Mouse (Mus musculus): Measurements from ENCODE around the gene Scn4b. TPM values are rescaled to one million over a fixed set of nuclear protein-coding genes. Genes with fewer than 3 reads are reported as not detected.

The Scn4b gene
- polyA plus RNA-seq, 1 experiment from 2014 or later, result 0.05 TPM

DNA sequence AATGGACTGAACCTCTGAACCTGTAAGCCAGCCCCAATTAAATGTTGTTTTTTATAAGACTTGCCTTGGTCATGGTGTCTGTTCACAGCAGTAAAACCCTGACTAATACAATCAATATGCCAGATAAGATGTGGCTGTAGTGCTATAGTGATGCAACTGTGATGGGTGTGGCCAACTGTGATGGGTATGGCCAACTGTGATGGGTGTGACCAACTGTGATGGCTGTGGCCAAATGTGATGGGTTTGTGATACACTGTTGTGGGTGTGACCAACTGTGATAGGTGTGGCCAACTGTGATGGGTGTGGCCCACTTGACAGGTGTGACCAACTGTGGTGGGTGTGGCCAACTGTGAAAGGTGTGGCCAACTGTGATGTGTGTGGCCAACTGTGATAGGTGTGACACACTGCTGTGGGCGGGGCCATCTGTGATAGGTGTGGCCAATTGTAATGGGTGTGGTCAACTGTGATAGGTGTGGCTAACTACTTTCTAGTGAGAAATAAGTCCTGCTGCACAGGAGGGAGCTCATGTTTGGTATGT is 32.9 kb downstream of the Scn4b start:
- no peaks in the 10 kb centered on the region for H3K27me3 ChIP-seq (ENCODE audit: control insufficient read depth, insufficient read depth, low read length)
- H3K27ac ChIP-seq (replicated peaks; ENCODE audit: low read depth, low read length), result no peak overlapping the region
- no peak overlapping the region for H3K4me2 ChIP-seq (ENCODE audit: low read length)
- H3K9me3 ChIP-seq (ENCODE audit: control insufficient read depth, low read length), result no peaks in the 10 kb centered on the region
- WGBS, result 74% methylated on average over 1 of the region's 1 CpGs
- H3K4me3 ChIP-seq (replicated peaks; ENCODE audit: low read depth, low read length), result no peak overlapping the region
- H3K4me1 ChIP-seq (ENCODE audit: control insufficient read depth, insufficient read depth, low read length), result no peaks in the 10 kb centered on the region
- H3K36me3 ChIP-seq (ENCODE audit: control insufficient read depth, insufficient read depth, low read length), result no peaks in the 10 kb centered on the region
- H3K9ac ChIP-seq (replicated peaks; ENCODE audit: low read length), result no peak overlapping the region
- ATAC-seq (ENCODE audit: low FRiP score, low TSS enrichment) (no peak), DNase-seq (no peak)

DNA sequence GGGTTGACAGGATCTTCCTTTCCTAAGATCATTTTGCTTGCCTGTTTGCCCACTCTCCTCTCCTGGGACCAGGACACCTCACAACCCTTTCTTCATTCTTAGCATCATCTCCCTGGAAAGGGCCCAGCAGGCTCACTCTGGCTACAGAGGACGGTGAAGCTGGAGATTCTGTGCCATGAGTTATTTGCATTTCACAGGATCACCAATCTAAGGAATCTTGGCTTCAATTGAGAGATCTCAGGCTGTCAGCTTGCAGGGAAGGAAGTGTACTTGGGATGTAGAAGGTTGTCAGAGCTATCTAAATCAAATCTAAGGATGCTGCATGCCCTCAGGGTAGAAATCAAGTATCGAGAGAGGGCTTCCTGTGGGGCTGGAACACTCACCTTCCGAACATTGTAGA is 35.3 kb downstream of the Scn4b start:
- H3K9ac ChIP-seq (replicated peaks; ENCODE audit: low read length), result no peak overlapping the region
- H3K4me1 ChIP-seq (ENCODE audit: control insufficient read depth, insufficient read depth, low read length), result no peaks in the 10 kb centered on the region
- ATAC-seq (ENCODE audit: low FRiP score, low TSS enrichment) (no peak), DNase-seq (no peak)
- no peak overlapping the region for H3K4me3 ChIP-seq (replicated peaks; ENCODE audit: low read depth, low read length)
- H3K9me3 ChIP-seq (ENCODE audit: control insufficient read depth, low read length), result no peaks in the 10 kb centered on the region
- no peaks in the 10 kb centered on the region for H3K27me3 ChIP-seq (ENCODE audit: control insufficient read depth, insufficient read depth, low read length)
- H3K36me3 ChIP-seq (ENCODE audit: control insufficient read depth, insufficient read depth, low read length), result no peaks in the 10 kb centered on the region
- H3K27ac ChIP-seq (replicated peaks; ENCODE audit: low read depth, low read length), result no peak overlapping the region
- 70% methylated on average over 3 of the region's 3 CpGs for WGBS
- H3K4me2 ChIP-seq (ENCODE audit: low read length), result no peak overlapping the region

DNA sequence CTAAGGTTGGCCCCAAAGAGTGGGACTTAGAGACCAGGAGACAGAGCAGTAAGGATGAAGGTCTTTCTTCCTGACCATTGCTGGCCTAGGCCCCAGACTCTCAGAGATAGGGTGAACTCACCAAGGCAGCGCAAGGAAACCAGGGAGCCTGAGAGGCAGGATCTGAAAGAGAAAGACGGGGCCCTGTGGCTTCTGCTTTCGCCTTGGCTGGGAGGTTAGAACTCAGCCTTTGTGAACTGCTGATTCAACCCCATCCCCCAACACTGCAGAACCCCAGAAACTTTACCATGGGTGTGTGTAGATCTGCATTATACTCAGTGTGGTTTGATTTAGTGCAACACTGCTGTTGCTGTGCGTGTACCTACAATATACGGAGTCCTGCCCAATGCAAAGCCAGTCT is 41.1 kb downstream of the Scn4b start:
- 82% methylated on average over 5 of the region's 5 CpGs for WGBS
- H3K9me3 ChIP-seq (ENCODE audit: control insufficient read depth, low read length), result no peaks in the 10 kb centered on the region
- H3K4me3 ChIP-seq (replicated peaks; ENCODE audit: low read depth, low read length), result no peak overlapping the region
- H3K4me2 ChIP-seq (ENCODE audit: low read length), result no peak overlapping the region
- DNase-seq, result no peak
- H3K27ac ChIP-seq (replicated peaks; ENCODE audit: low read depth, low read length), result no peak overlapping the region
- no peak overlapping the region for H3K9ac ChIP-seq (replicated peaks; ENCODE audit: low read length)
- no peaks in the 10 kb centered on the region for H3K36me3 ChIP-seq (ENCODE audit: control insufficient read depth, insufficient read depth, low read length)
- H3K4me1 ChIP-seq (ENCODE audit: control insufficient read depth, insufficient read depth, low read length), result no peaks in the 10 kb centered on the region
- H3K27me3 ChIP-seq (ENCODE audit: control insufficient read depth, insufficient read depth, low read length), result no peaks in the 10 kb centered on the region
- no peak for ATAC-seq (ENCODE audit: low FRiP score, low TSS enrichment)

DNA sequence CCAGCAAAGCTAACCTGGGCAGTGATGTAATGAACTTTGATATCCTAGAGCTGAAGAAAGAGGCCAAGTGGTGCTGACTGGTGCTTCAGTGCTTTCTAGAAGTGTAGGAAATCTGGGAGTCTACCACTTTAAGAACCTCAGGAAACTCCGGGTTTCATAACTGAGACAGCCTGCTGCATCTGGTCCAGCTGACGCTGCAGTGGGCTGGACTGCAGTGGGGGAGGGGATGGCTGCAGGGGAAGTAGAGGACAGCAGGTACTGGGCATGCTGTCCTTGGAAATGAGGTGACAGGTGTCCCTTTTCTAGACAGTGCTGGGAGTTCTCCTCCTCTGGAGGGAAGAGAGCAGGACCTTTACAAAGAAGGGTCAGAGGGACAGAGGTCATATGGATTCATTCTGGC is 43.6 kb downstream of the Scn4b start, which contains the start of gene BC049352:
Gene BC049352, plus strand, starts transcription at position 238 of the 400 bp plus-strand sequence.
- 43% methylated on average over 2 of the region's 2 CpGs for WGBS
- H3K9ac ChIP-seq (replicated peaks; ENCODE audit: low read length), result no peak within 1 kb of the TSS

DNA sequence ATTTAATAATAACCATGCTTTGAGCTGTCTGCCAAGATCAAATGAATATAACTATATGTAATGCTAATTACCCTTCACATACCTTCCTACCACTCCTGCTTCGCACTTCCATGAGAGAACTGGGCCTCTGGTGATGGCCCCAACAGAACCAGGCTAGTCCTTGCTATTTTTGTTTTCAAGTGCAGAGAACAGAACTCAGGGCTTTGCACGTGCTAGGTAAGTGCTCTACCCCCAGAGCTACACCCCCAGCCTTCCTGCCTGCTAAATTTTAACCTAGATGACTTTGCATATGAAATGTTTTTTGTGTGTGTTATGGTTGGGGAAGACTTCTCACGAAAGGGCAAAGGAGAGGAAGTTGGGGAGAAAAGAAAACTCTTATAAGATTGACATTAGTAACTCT is 44.3 kb downstream of the Scn4b start:
- H3K9ac ChIP-seq (replicated peaks; ENCODE audit: low read length), result no peak overlapping the region
- no peak overlapping the region for H3K4me3 ChIP-seq (replicated peaks; ENCODE audit: low read depth, low read length)
- 61% methylated on average over 3 of the region's 3 CpGs for WGBS
- no peak for ATAC-seq (ENCODE audit: low FRiP score, low TSS enrichment)
- no peaks in the 10 kb centered on the region for H3K36me3 ChIP-seq (ENCODE audit: control insufficient read depth, insufficient read depth, low read length)
- no peaks in the 10 kb centered on the region for H3K4me1 ChIP-seq (ENCODE audit: control insufficient read depth, insufficient read depth, low read length)
- no peak overlapping the region for H3K4me2 ChIP-seq (ENCODE audit: low read length)
- H3K27me3 ChIP-seq (ENCODE audit: control insufficient read depth, insufficient read depth, low read length), result no peaks in the 10 kb centered on the region
- H3K27ac ChIP-seq (replicated peaks; ENCODE audit: low read depth, low read length), result no peak overlapping the region
- DNase-seq, result no peak
- H3K9me3 ChIP-seq (ENCODE audit: control insufficient read depth, low read length), result no peaks in the 10 kb centered on the region

More for the DNA sequence above, 43.6 kb downstream of the Scn4b start, which contains the start of gene BC049352:
- no peaks in the 10 kb centered on the region for H3K36me3 ChIP-seq (ENCODE audit: control insufficient read depth, insufficient read depth, low read length)
- no peak within 1 kb of the TSS for H3K4me2 ChIP-seq (ENCODE audit: low read length)
- no peak for ATAC-seq (ENCODE audit: low FRiP score, low TSS enrichment)
- H3K27ac ChIP-seq (replicated peaks; ENCODE audit: low read depth, low read length), result no peak within 1 kb of the TSS
- H3K9me3 ChIP-seq (ENCODE audit: control insufficient read depth, low read length), result no peaks in the 10 kb centered on the region
- H3K4me3 ChIP-seq (replicated peaks; ENCODE audit: low read depth, low read length), result no peak within 1 kb of the TSS
- H3K27me3 ChIP-seq (ENCODE audit: control insufficient read depth, insufficient read depth, low read length), result no peaks in the 10 kb centered on the region
- no peak for DNase-seq
- no peaks in the 10 kb centered on the region for H3K4me1 ChIP-seq (ENCODE audit: control insufficient read depth, insufficient read depth, low read length)

DNA sequence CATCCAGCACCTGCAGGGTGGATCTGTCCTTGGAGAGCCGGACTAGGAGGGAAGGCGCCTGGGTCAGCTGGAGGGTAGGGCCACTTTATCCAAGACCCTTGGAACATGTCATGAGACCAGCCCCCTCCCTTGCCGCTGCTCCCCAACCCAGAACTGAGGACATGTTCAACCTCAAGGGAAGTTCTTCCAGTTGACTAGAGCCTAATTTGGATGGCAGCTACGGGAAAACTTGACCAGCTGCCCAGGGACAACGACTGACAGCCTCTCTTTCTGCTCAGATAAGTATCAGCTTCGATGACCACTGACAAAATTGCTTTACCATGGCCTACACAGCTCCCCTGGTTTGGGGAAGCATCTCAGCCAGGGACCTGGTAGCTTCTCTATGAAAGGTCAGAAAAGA is 45.1 kb downstream of the Scn4b start:
- ATAC-seq (ENCODE audit: low FRiP score, low TSS enrichment) (no peak), DNase-seq (no peak)
- H3K9ac ChIP-seq (replicated peaks; ENCODE audit: low read length), result no peak overlapping the region
- no peak overlapping the region for H3K4me3 ChIP-seq (replicated peaks; ENCODE audit: low read depth, low read length)
- H3K36me3 ChIP-seq (ENCODE audit: control insufficient read depth, insufficient read depth, low read length), result no peaks in the 10 kb centered on the region
- H3K27me3 ChIP-seq (ENCODE audit: control insufficient read depth, insufficient read depth, low read length), result no peaks in the 10 kb centered on the region
- H3K27ac ChIP-seq (replicated peaks; ENCODE audit: low read depth, low read length), result no peak overlapping the region
- H3K4me2 ChIP-seq (ENCODE audit: low read length), result no peak overlapping the region
- H3K9me3 ChIP-seq (ENCODE audit: control insufficient read depth, low read length), result no peaks in the 10 kb centered on the region
- WGBS, result 86% methylated on average over 6 of the region's 6 CpGs
- no peaks in the 10 kb centered on the region for H3K4me1 ChIP-seq (ENCODE audit: control insufficient read depth, insufficient read depth, low read length)

DNA sequence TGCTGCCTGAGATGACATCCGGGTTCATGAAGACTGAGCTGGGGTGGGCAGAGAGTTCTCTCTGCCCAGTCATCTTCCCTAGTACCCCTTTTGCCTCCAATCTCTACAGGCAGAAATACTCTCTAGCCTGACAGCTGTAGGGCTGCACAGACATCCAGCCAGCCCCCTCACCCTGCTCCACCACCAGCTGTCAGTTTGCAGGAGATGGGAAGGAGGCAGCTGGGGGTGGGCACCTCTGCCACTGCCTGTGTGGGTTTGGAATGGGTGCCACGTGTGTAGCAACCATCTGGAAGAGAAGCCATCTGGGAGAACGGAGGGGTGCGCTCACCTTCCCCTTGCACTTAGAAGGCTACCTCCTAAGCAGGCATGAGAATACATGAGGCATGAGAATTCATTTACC is 47.1 kb downstream of the Scn4b start:
- ATAC-seq (ENCODE audit: low FRiP score, low TSS enrichment), result no peak
- no peak overlapping the region for H3K4me3 ChIP-seq (replicated peaks; ENCODE audit: low read depth, low read length)
- no peak overlapping the region for H3K27ac ChIP-seq (replicated peaks; ENCODE audit: low read depth, low read length)
- no peaks in the 10 kb centered on the region for H3K36me3 ChIP-seq (ENCODE audit: control insufficient read depth, insufficient read depth, low read length)
- DNase-seq, result no peak
- WGBS, result 75% methylated on average over 4 of the region's 4 CpGs
- no peaks in the 10 kb centered on the region for H3K9me3 ChIP-seq (ENCODE audit: control insufficient read depth, low read length)
- H3K4me2 ChIP-seq (ENCODE audit: low read length), result no peak overlapping the region
- H3K27me3 ChIP-seq (ENCODE audit: control insufficient read depth, insufficient read depth, low read length), result no peaks in the 10 kb centered on the region
- no peak overlapping the region for H3K9ac ChIP-seq (replicated peaks; ENCODE audit: low read length)
- no peaks in the 10 kb centered on the region for H3K4me1 ChIP-seq (ENCODE audit: control insufficient read depth, insufficient read depth, low read length)

DNA sequence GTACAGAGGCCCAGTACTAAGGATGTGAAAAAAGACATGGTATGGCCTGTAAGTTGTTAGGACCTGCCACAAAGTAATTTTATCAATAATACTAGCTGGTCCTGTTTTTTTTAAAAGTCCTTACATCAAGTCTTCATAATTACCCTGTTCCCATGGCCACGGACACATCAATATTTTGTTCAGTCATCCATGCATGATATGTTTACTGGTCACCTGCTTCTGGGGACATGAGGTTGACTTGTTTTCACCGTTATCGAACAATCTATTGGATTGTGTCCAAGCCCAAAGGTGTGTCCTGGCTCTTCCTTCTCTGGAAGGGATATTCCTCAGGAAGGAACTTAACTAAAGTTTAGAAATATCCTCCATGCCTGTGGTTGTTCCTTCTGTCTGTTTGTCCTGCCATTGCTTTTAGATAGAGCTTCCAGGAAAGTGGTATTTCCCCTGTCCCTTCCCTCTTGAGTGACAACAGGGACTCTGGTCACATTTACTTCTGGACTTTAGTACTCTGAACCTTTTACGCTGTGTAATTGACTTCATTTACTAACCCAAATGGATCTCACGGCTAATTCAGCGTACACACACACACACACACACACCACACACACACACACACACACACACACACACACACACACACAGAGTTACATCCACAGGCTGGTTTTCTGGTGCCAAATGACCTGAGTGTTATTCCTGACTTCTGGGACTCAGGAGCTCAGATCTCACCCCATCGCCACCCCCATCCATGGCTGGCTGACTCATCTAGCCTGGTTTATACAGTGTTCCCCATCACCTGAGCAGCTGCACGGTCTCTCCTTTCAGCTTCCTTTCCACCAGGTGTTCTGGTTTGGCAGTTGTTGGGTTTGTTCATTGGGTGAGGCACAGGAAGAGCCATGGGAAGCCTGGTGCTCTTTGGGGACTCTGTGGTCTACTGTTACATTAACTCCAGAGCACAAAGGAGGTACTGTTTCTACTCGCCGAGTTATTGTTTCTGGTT is 50.7 kb downstream of the Scn4b start:
- H3K4me1 ChIP-seq (ENCODE audit: control insufficient read depth, insufficient read depth, low read length), result no peaks in the 10 kb centered on the region
- H3K4me3 ChIP-seq (replicated peaks; ENCODE audit: low read depth, low read length), result no peak overlapping the region
- no peak overlapping the region for H3K4me2 ChIP-seq (ENCODE audit: low read length)
- H3K36me3 ChIP-seq (ENCODE audit: control insufficient read depth, insufficient read depth, low read length), result no peaks in the 10 kb centered on the region
- 90% methylated on average over 10 of the region's 10 CpGs for WGBS
- H3K27me3 ChIP-seq (ENCODE audit: control insufficient read depth, insufficient read depth, low read length), result no peaks in the 10 kb centered on the region
- ATAC-seq (ENCODE audit: low FRiP score, low TSS enrichment), result no peak
- no peak overlapping the region for H3K9ac ChIP-seq (replicated peaks; ENCODE audit: low read length)
- no peaks in the 10 kb centered on the region for H3K9me3 ChIP-seq (ENCODE audit: control insufficient read depth, low read length)
- DNase-seq, result no peak
- no peak overlapping the region for H3K27ac ChIP-seq (replicated peaks; ENCODE audit: low read depth, low read length)

Data from midbrain, embryonic 14.5 days (tissue).